Mouse (Mus musculus): ENCODE results near the gene Tpsg1. TPM values are rescaled to one million over a fixed set of nuclear protein-coding genes. Genes with fewer than 3 reads are reported as not detected.

The Tpsg1 gene
- total RNA-seq, 1 experiment from 2014 or later = not detected

- no peak for ATAC-seq (replicated peaks; ENCODE audit: insufficient number of reproducible peaks, low FRiP score, low TSS enrichment, poor library complexity, severe bottlenecking)
Measured at GRCm38 (mm10) chr17:25405224-25405895, 36.3 kb downstream of the Tpsg1 start.

GRCm38 (mm10) chr17:25406011-25406441 lies 37.0 kb downstream of the Tpsg1 start:
- no peak for ATAC-seq (replicated peaks; ENCODE audit: insufficient number of reproducible peaks, low FRiP score, low TSS enrichment, poor library complexity, severe bottlenecking)

DNA sequence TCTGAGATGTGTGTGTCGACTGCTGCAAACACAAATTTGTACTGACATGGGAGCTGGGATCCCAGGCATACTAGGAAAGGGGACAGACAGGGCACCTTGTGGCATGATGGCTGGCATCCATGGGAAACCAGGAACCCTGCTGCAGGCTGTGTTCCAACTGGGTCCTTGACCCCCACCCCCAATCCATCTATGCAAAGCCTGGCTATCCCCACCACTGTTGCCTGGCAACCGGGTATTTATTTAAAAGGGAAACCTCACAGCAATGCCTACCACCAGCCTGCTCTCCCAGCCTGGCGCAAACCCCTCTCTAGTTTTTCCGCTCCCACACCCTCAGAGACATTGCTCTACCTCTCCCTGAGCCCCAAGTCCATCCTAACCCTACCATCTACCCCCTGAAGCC lies 38.3 kb downstream of the Tpsg1 start:
- no peak for ATAC-seq (replicated peaks; ENCODE audit: insufficient number of reproducible peaks, low FRiP score, low TSS enrichment, poor library complexity, severe bottlenecking)

- ATAC-seq (replicated peaks; ENCODE audit: insufficient number of reproducible peaks, low FRiP score, low TSS enrichment, poor library complexity, severe bottlenecking) = no peak
Measured at GRCm38 (mm10) chr17:25408302-25408999, 39.4 kb downstream of the Tpsg1 start.

GRCm38 (mm10) chr17:25409621-25410020 lies 40.5 kb downstream of the Tpsg1 start:
- ATAC-seq (replicated peaks; ENCODE audit: insufficient number of reproducible peaks, low FRiP score, low TSS enrichment, poor library complexity, severe bottlenecking) = no peak

DNA sequence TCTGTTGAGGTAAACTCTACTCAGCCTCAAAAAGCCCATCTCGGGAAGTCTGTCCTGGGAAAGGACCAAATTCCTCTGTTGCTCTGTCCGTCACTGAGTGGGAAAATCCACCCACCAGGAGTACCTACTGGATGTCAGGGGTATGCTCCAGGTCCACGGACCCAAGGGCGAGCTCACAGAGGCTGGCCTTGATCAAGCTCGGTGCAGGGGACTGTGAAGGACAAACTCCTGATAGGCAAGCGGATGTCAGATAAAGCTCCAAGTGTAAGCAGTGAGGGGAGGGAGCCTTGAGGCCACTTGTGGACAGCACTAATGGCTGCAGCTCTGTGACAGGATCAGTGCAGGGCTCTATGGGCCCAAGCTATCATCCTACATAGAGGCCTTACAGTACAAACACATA lies 41.1 kb downstream of the Tpsg1 start:
- no peak for ATAC-seq (replicated peaks; ENCODE audit: insufficient number of reproducible peaks, low FRiP score, low TSS enrichment, poor library complexity, severe bottlenecking)

DNA sequence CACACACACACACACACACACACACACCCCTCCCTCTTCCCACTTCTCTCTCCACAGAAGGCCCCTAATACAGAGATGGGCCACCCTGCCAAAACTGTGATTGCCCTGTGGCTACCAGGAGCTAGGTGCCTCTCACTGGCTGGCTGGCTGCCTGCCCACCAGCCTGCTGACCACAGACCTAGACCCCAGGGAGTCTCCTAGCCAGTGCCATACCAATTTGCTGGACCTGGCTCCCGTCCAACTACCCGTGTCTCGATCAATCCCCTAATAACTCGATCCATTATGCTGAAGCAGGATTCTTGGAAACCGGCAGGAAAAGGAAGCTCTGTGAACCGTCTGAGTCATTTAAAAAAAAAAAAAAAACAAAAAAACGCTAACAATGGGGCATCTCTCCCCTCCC lies 41.7 kb downstream of the Tpsg1 start:
- no peak for ATAC-seq (replicated peaks; ENCODE audit: insufficient number of reproducible peaks, low FRiP score, low TSS enrichment, poor library complexity, severe bottlenecking)

DNA sequence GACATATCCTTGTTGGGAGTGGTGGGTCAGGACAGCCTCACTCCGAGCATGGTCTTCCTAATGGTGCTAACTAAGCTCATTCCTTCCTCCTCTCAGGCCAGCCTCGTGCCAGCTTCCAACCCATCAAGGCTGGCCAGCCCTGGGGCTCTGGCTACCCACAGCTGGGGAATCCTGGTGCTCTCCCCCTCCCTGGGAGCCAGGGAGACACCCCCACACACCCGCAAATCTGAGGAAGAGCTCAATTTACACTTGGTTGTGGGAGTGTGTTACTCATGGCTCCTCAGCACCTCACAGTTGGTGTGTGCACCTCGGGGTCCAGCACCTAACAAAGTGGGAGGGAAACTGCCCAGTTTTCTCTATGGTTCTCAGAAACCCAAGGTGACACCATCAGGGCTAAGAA lies 42.2 kb downstream of the Tpsg1 start:
- ATAC-seq (replicated peaks; ENCODE audit: insufficient number of reproducible peaks, low FRiP score, low TSS enrichment, poor library complexity, severe bottlenecking) = no peak

DNA sequence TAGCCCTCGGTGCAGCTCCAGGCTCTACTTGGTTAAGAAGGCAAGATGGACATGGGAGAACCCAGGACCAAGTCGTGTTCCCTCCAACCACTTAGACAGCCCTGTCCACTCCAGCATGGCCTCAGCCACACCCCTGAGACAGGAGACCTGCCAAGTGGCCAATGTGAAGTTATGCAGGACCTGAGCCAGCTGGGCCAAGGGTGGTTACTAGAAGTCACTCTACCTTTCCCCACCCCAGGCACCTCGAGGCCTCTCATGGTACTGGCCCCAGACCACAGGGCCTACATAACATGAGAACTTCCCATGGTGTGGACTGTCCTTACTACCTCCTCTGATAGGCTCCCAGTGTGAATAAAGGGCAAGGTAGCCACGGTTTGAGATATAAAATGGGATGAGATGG lies 45.1 kb downstream of the Tpsg1 start:
- ATAC-seq (replicated peaks; ENCODE audit: insufficient number of reproducible peaks, low FRiP score, low TSS enrichment, poor library complexity, severe bottlenecking) = no peak

GRCm38 (mm10) chr17:25414917-25415316 lies 45.8 kb downstream of the Tpsg1 start:
- ATAC-seq (replicated peaks; ENCODE audit: insufficient number of reproducible peaks, low FRiP score, low TSS enrichment, poor library complexity, severe bottlenecking) = no peak

GRCm38 (mm10) chr17:25415421-25415913 lies 46.4 kb downstream of the Tpsg1 start:
- ATAC-seq (replicated peaks; ENCODE audit: insufficient number of reproducible peaks, low FRiP score, low TSS enrichment, poor library complexity, severe bottlenecking) = no peak

- no peak for ATAC-seq (replicated peaks; ENCODE audit: insufficient number of reproducible peaks, low FRiP score, low TSS enrichment, poor library complexity, severe bottlenecking)
Measured at GRCm38 (mm10) chr17:25416219-25416618, 47.1 kb downstream of the Tpsg1 start.

GRCm38 (mm10) chr17:25417990-25418389 lies 48.9 kb downstream of the Tpsg1 start:
- ATAC-seq (replicated peaks; ENCODE audit: insufficient number of reproducible peaks, low FRiP score, low TSS enrichment, poor library complexity, severe bottlenecking) = no peak

- no peak for ATAC-seq (replicated peaks; ENCODE audit: insufficient number of reproducible peaks, low FRiP score, low TSS enrichment, poor library complexity, severe bottlenecking)
Measured at GRCm38 (mm10) chr17:25418926-25419325, 49.9 kb downstream of the Tpsg1 start.

GRCm38 (mm10) chr17:25420998-25421397 lies 51.9 kb downstream of the Tpsg1 start:
- no peak for ATAC-seq (replicated peaks; ENCODE audit: insufficient number of reproducible peaks, low FRiP score, low TSS enrichment, poor library complexity, severe bottlenecking)

Other genes starting within 250 kb of the Tpsg1 start
- gene Ptx4, start 248.5 kb upstream of the Tpsg1 start, total RNA-seq (2017) = not detected in 3 replicates
- gene Clcn7, start 235.9 kb upstream of the Tpsg1 start, total RNA-seq (2017) = 16.3 to 21.8 TPM (median 20.8 TPM) in 3 replicates
- gene Ccdc154, start 206.8 kb upstream of the Tpsg1 start, total RNA-seq (2017) = not detected in 3 replicates
- not detected in 3 replicates for gene Gm38655, start 193.8 kb upstream of the Tpsg1 start, total RNA-seq (2017)
- 7.0 to 11.0 TPM (median 9.3 TPM) in 3 replicates for gene BC003965, start 184.7 kb upstream of the Tpsg1 start, total RNA-seq (2017)
- gene Unkl, start 180.9 kb upstream of the Tpsg1 start, total RNA-seq (2017) = 14.3 to 29.9 TPM (median 22.5 TPM) in 3 replicates
- gene Gnptg, start 129.1 kb upstream of the Tpsg1 start, total RNA-seq (2017) = 27.2 to 58.6 TPM (median 49.2 TPM) in 3 replicates
- gene Tsr3, start 129.1 kb upstream of the Tpsg1 start, total RNA-seq (2017) = 24.6 to 33.5 TPM (median 27.9 TPM) in 3 replicates
- gene Baiap3, start 112.9 kb upstream of the Tpsg1 start, total RNA-seq (2017) = 31.6 to 146 TPM (median 34.3 TPM) in 3 replicates
- 278 to 334 TPM (median 296 TPM) in 3 replicates for gene Ube2i, start 94.7 kb upstream of the Tpsg1 start, total RNA-seq (2017)
- 2.8 TPM in 1 of 3 replicates, not detected in the others for gene Prss34, start 70.9 kb upstream of the Tpsg1 start, total RNA-seq (2017)
- not detected in 3 replicates for gene Prss28, start 60.6 kb upstream of the Tpsg1 start, total RNA-seq (2017)
- gene Prss29, start 50.6 kb upstream of the Tpsg1 start, total RNA-seq (2017) = not detected in 3 replicates
- gene Tpsab1, start 23.7 kb upstream of the Tpsg1 start, total RNA-seq (2017) = not detected in 3 replicates
- gene Tpsb2, start 3.0 kb upstream of the Tpsg1 start, total RNA-seq (2017) = not detected in 3 replicates
- 0.48 to 0.97 TPM in 2 of 3 replicates, not detected in the other for gene Cacna1h, start 64.5 kb downstream of the Tpsg1 start, total RNA-seq (2017)
- not detected in 3 replicates for gene Tekt4, start 85.3 kb downstream of the Tpsg1 start, total RNA-seq (2017)
- gene Sstr5, start 128.0 kb downstream of the Tpsg1 start, total RNA-seq (2017) = not detected in 3 replicates
- 1.2 TPM in 1 of 3 replicates, not detected in the others for gene Sox8, start 201.4 kb downstream of the Tpsg1 start, total RNA-seq (2017)
- 10.4 to 17.8 TPM (median 11.8 TPM) in 3 replicates for gene Lmf1, start 209.8 kb downstream of the Tpsg1 start, total RNA-seq (2017)